Mouse (Mus musculus) intestine, embryonic 15.5 days (tissue): ENCODE results near the gene Pkd1. TPM values are rescaled to one million over a fixed set of nuclear protein-coding genes. Genes with fewer than 3 reads are reported as not detected.
A peak's percentile ranks its signal among the peaks of the same experiment; 100 is the strongest.

ENCODE experiments used
- ATAC-seq: fragments of 200-750 bp; cut with Nextera tagmentation; 2 replicates; pipeline ENCODE4 v1.8.0; 2017; ENCODE audit warnings: moderate TSS enrichment, moderate library complexity
- H3K27ac ChIP-seq: fragments of 300-500 bp; sonication (generic); 2 replicates; pipeline ENCODE4 v1.5.1; 2015; ENCODE audit warnings: mild to moderate bottlenecking, inconsistent platforms
- H3K27me3 ChIP-seq: fragments of 300-500 bp; sonication (generic); replicated peaks from 2 replicates; pipeline ENCODE4 v1.6.1; 2015; ENCODE audit warnings: inconsistent platforms
- H3K36me3 ChIP-seq: fragments of 300-500 bp; sonication (generic); 2 replicates; pipeline ENCODE4 v1.6.1; 2015; ENCODE audit warnings: inconsistent platforms
- H3K4me1 ChIP-seq: fragments of 300-500 bp; sonication (generic); replicated peaks from 2 replicates; pipeline ENCODE4 v1.6.1; 2015; ENCODE audit warnings: inconsistent platforms
- H3K4me2 ChIP-seq: fragments of 300-500 bp; sonication (generic); replicated peaks from 2 replicates; pipeline ENCODE4 v1.6.1; 2015; ENCODE audit warnings: mild to moderate bottlenecking, inconsistent platforms
- H3K4me3 ChIP-seq: fragments of 300-500 bp; sonication (generic); replicated peaks from 2 replicates; pipeline ENCODE4 v1.5.1; 2015; ENCODE audit warnings: inconsistent platforms
- H3K9ac ChIP-seq: fragments of 300-500 bp; sonication (generic); 2 replicates; pipeline ENCODE4 v1.6.1; 2015; ENCODE audit warnings: inconsistent platforms
- H3K9me3 ChIP-seq: fragments of 300-500 bp; sonication (generic); 2 replicates; pipeline ENCODE4 v1.6.1; 2016; ENCODE audit warnings: inconsistent platforms
- WGBS: fragments of 180-500 bp; shearing (Covaris S2); methylation state at CpG from one replicate; pipeline ENCODE4 v1.1.7; 2015; 5-methylcytosine and 5-hydroxymethylcytosine counted together
- polyA plus RNA-seq: library from polyadenylated mRNA; unstranded; fragments of >200 nt; fragmentation: Nextera tagmentation; extraction: Ambion mirVana; gene quantifications from 2 replicates; pipeline ENCODE4 v1.2.1, GENCODE M21; 2015

The Pkd1 gene
- polyA plus RNA-seq, 1 experiment from 2014 or later: 16.9 TPM

DNA sequence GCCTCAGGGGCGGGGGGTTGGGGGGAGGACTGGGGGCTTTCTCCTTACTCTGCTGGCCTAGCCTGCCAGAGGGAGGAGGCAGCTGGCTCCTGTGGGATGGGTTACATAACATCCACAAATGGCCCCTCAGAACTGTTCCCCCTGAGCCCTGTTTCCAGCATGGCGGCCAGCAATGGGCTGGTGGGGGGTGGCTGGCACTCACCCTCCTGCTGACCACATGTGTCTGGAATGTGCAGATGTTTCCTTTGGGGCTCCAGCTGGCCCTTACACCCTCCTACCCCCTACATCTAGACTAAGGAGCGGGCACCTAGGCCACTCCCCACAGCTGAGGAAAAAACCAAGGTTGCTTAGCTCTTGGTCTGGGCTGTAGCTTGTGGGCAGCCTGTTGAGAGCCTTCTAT is 9.5 kb downstream of the Pkd1 start:
- H3K4me2 ChIP-seq: peak overlapping the region; percentile 33; the same call in 1 of the 2 replicates
- ATAC-seq: peak; percentile 69

DNA sequence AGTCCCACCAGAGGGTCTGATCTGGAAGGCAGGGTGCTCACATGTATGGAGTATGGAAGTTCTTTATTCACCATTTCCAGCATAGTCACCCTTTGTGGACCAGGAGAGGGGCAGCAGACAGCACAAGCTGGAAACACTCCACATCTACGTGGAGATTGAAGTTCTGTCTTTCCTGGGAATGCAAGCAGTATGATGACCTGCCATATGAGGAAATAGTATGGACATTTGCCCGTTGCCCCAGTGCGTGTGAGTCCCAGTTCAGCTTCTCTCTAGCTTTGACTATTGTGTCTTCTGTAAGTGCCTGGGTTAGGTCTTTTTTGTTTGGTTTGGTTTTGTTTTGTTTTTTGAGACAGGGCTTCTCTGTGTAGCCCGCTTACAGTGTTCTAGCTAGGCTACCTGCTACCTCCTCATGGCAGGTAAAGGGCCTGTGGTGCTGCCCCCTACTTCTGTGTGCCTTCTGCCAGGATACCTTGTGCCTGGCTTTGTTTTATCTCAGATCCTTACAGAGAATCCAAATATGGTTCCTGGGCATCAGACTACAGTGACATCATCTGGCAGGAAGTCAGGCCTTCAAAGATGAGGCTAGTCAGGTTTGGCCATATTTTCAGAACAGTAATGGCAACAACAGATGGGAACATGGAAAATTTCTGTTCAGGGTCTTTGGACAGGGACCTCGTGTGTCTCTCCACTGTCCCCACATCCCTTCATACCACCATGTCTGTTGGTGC is 10.8 kb downstream of the Pkd1 start:
- no peak for ATAC-seq
- Histone ChIP-seq H3K4me3 (no peak overlapping the region), H3K4me2 (no peak overlapping the region), H3K27ac (no peak overlapping the region), H3K4me1 (peaks cover 27% of the 10 kb centered on the region), H3K27me3 (no peaks in the 10 kb centered on the region), H3K9ac (no peak overlapping the region), H3K36me3 (no peaks in the 10 kb centered on the region), H3K9me3 (no peaks in the 10 kb centered on the region)
- WGBS: 83% methylated on average over 5 of the region's 5 CpGs

More for the DNA sequence above, 9.5 kb downstream of the Pkd1 start:
- Histone ChIP-seq H3K4me1 (peaks cover 24% of the 10 kb centered on the region), H3K9ac (peak overlapping the region; percentile 12; the same call in 1 of the 2 replicates), H3K27me3 (no peaks in the 10 kb centered on the region), H3K27ac (peak overlapping the region; percentile 85), H3K4me3 (no peak overlapping the region), H3K36me3 (no peaks in the 10 kb centered on the region), H3K9me3 (no peaks in the 10 kb centered on the region)
- 61% methylated on average over 3 of the region's 3 CpGs for WGBS

DNA sequence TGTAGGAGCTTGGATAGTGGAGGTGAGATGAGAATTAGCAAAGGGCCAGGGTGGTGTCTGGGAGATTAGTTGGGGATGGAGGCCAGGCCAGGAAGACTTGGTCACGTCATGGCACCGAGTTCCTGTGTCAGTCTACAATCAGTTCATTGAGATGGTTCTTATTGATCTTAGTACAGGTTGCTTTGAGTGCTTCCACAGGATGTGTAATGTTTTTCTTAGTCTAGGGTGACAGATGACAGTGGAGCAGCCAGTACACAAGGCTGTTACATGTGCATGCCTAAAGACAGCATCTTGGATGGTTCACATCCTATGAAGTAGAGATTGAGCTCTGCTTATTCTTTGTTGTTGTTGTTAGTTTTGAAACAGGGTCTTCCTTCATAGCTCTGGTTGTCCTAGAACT is 12.0 kb downstream of the Pkd1 start:
- H3K4me3 ChIP-seq: no peak overlapping the region
- peaks cover 28% of the 10 kb centered on the region for H3K4me1 ChIP-seq
- no peak overlapping the region for H3K9ac ChIP-seq
- H3K36me3 ChIP-seq: peaks cover 3% of the 10 kb centered on the region; the same call in 1 of the 2 replicates
- 88% methylated on average over 2 of the region's 2 CpGs for WGBS
- no peak overlapping the region for H3K27ac ChIP-seq
- H3K9me3 ChIP-seq: no peaks in the 10 kb centered on the region
- ATAC-seq: no peak
- no peaks in the 10 kb centered on the region for H3K27me3 ChIP-seq
- H3K4me2 ChIP-seq: no peak overlapping the region

DNA sequence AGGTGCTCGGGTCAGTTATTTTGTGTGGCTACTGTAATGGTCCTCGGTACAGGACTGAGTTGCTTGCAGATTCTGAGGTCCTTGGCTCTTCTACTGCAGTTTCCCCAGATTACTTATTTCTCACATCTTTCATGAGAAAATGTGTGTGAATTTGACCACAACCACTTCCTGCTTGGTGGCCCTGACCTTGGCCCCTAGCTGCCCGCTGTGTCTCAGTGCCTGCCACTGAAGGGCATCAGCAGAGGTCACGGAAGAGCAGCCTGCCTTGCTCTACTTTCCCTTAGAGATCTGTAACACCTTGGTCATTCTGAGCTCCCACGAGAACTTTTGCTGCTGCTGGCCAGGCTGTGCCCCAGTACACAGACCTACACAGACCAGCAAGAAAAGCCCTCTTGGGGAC is 14.0 kb downstream of the Pkd1 start:
- Histone ChIP-seq H3K4me1 (peaks cover 24% of the 10 kb centered on the region), H3K4me2 (no peak overlapping the region), H3K36me3 (peaks cover 6% of the 10 kb centered on the region; the same call in 1 of the 2 replicates), H3K4me3 (no peak overlapping the region), H3K27ac (no peak overlapping the region), H3K9me3 (no peaks in the 10 kb centered on the region), H3K27me3 (no peaks in the 10 kb centered on the region), H3K9ac (no peak overlapping the region)
- WGBS: 78% methylated on average over 5 of the region's 5 CpGs
- no peak for ATAC-seq

DNA sequence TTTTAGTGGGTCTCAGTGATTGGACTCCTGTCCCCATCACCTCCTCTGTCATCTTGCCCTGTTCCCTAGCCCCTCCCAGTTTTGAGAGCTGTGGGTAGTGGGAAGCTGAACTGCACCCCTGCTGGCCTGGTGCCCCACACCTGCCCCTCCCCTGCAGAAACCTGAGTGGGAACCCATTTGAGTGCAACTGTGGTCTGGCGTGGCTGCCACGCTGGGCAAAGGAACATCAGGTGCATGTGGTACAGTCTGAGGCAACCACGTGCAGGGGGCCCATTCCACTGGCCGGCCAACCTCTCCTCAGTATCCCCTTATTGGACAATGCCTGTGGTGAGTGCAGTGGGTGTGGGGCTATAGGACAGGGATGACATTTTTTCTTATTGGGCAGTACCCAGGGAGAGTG is 14.8 kb downstream of the Pkd1 start:
- WGBS: 92% methylated on average over 4 of the region's 4 CpGs
- H3K9ac ChIP-seq: no peak overlapping the region
- no peak overlapping the region for H3K27ac ChIP-seq
- H3K27me3 ChIP-seq: no peaks in the 10 kb centered on the region
- no peak for ATAC-seq
- no peak overlapping the region for H3K4me3 ChIP-seq
- peaks cover 13% of the 10 kb centered on the region; the same call in 1 of the 2 replicates for H3K36me3 ChIP-seq
- H3K9me3 ChIP-seq: no peaks in the 10 kb centered on the region
- no peak overlapping the region for H3K4me2 ChIP-seq
- peaks cover 16% of the 10 kb centered on the region for H3K4me1 ChIP-seq

DNA sequence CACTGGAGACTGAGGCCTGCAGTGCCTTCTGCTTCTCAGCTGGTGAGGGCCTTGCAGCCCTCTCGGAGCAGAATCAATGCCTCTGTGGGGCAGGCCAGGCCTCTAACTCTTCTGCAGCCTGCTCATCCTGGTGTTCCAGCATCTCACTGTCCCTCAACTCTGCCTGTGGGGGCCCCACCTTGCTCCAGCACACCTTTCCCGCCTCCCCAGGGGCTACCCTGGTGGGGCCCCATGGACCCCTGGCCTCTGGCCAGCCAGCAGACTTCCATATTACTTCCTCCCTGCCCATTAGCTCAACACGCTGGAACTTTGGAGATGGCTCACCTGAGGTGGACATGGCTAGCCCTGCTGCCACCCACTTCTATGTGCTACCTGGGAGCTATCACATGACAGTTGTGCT is 15.5 kb downstream of the Pkd1 start:
- peaks cover 14% of the 10 kb centered on the region for H3K4me1 ChIP-seq
- H3K36me3 ChIP-seq: peaks cover 19% of the 10 kb centered on the region; the same call in 1 of the 2 replicates
- no peaks in the 10 kb centered on the region for H3K9me3 ChIP-seq
- no peak overlapping the region for H3K9ac ChIP-seq
- no peaks in the 10 kb centered on the region for H3K27me3 ChIP-seq
- H3K27ac ChIP-seq: no peak overlapping the region
- ATAC-seq: no peak
- 85% methylated on average over 3 of the region's 3 CpGs for WGBS
- H3K4me2 ChIP-seq: no peak overlapping the region
- H3K4me3 ChIP-seq: no peak overlapping the region

DNA sequence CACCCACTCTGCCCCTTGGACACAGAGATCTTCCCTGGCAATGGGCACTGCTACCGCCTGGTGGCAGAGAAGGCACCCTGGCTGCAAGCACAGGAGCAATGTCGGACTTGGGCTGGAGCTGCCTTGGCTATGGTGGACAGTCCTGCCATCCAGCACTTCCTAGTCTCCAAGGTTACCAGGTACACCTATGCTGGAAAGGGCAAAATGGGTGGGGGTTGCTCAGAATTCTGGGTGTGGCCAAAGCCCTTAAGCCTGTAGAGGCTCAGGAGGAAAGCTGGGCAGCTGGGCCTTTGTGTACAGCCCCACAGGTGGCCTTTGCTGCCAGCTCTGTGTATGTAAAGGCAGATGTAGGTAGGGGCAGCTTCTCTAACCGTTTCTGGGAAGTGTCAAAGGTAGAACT is 16.2 kb downstream of the Pkd1 start:
- H3K4me3 ChIP-seq: no peak overlapping the region
- no peak overlapping the region for H3K4me2 ChIP-seq
- no peaks in the 10 kb centered on the region for H3K27me3 ChIP-seq
- 0 out of 2 replicates have a peak, but pooled peaks have one; percentile 31 for ATAC-seq
- WGBS: 79% methylated on average over 3 of the region's 3 CpGs
- peaks cover 22% of the 10 kb centered on the region; the same call in 1 of the 2 replicates for H3K36me3 ChIP-seq
- no peak overlapping the region for H3K27ac ChIP-seq
- no peak overlapping the region for H3K9ac ChIP-seq
- peaks cover 14% of the 10 kb centered on the region for H3K4me1 ChIP-seq
- no peaks in the 10 kb centered on the region for H3K9me3 ChIP-seq

DNA sequence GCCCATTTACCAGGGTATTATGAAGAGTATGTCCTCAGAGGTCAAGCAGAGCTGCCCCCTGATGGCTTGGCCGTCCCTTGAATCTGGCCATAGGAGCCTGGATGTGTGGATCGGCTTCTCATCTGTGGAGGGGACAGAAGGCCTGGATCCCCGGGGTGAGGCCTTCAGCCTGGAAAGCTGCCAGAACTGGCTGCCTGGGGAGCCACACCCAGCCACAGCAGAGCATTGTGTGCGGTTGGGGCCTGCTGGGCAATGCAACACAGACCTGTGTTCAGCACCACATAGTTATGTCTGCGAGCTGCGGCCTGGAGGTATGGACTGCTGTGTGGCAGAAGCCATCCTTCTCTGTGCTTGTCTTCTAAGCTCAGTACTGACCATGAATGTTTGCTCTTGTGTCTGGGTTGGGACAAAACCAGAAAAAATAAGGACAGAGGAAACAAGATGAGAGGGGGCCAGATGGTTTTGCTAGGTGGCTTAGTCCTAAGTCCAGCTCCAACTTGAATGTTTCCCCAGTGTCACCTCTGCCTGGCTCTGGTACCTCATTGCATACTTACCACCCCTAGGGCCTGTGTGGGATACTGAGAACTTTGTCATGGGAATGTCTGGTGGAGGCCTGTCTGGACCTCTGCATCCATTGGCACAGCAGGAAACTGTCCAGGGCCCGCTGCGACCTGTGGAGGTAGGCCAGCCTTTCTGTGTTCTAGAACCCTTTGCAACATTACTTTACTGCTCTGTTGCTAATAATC is 17.6 kb downstream of the Pkd1 start:
- H3K27me3 ChIP-seq: no peaks in the 10 kb centered on the region
- no peak overlapping the region for H3K4me2 ChIP-seq
- H3K4me1 ChIP-seq: peaks cover 14% of the 10 kb centered on the region
- H3K36me3 ChIP-seq: peaks cover 23% of the 10 kb centered on the region; the same call in 1 of the 2 replicates
- ATAC-seq: peak; percentile 85
- WGBS: 60% methylated on average over 8 of the region's 8 CpGs
- no peak overlapping the region for H3K4me3 ChIP-seq
- H3K9ac ChIP-seq: 0 out of 2 replicates have a peak overlapping the region, but pooled peaks have one; percentile 10
- H3K27ac ChIP-seq: peak overlapping the region; percentile 51
- H3K9me3 ChIP-seq: no peaks in the 10 kb centered on the region

DNA sequence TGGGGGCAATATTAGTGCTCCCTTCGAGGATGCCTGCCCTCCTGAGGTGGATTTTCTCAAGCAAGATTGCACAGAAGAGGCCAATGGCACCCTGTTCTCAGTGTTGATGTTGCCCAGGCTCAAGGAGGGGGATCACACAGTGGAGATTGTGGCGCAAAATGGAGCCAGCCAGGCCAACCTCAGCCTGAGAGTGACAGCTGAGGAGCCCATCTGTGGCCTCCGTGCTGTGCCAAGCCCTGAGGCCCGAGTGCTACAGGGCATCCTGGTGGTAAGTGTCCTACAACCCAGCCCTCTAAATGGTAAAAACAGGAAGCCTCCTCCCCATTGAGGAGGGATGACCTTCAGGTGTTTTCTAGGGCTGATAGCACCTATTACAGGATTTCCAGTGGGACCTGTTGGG is 20.2 kb downstream of the Pkd1 start:
- WGBS: 90% methylated on average over 4 of the region's 4 CpGs
- Histone ChIP-seq H3K4me1 (peaks cover 14% of the 10 kb centered on the region), H3K9me3 (no peaks in the 10 kb centered on the region), H3K27me3 (no peaks in the 10 kb centered on the region), H3K4me3 (no peak overlapping the region), H3K36me3 (peaks cover 34% of the 10 kb centered on the region), H3K27ac (no peak overlapping the region), H3K4me2 (no peak overlapping the region), H3K9ac (no peak overlapping the region)
- ATAC-seq: no peak

DNA sequence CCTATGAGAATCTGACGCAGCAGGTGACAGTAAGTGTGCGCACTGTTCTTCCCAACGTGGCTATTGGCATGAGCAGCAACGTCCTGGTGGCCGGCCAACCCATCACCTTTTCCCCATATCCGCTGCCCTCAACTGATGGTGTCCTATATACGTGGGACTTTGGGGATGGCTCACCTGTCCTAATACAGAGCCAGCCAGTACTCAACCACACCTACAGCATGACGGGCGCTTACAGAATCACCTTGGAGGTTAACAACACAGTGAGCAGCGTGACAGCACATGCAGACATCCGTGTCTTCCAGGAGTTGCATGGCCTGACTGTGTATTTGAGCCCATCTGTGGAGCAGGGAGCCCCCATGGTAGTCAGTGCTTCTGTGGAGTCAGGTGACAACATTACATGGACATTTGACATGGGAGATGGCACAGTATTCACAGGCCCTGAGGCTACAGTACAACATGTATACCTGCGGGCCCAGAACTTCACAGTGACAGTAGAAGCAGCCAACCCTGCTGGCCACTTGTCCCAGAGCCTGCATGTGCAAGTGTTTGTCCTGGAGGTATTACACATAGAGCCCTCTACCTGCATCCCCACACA is 23.1 kb downstream of the Pkd1 start:
- Histone ChIP-seq H3K4me1 (no peaks in the 10 kb centered on the region), H3K27ac (no peak overlapping the region), H3K36me3 (peaks cover 33% of the 10 kb centered on the region), H3K9ac (no peak overlapping the region), H3K9me3 (no peaks in the 10 kb centered on the region), H3K4me3 (no peak overlapping the region), H3K4me2 (no peak overlapping the region), H3K27me3 (no peaks in the 10 kb centered on the region)
- 93% methylated on average over 12 of the region's 12 CpGs for WGBS
- no peak for ATAC-seq

DNA sequence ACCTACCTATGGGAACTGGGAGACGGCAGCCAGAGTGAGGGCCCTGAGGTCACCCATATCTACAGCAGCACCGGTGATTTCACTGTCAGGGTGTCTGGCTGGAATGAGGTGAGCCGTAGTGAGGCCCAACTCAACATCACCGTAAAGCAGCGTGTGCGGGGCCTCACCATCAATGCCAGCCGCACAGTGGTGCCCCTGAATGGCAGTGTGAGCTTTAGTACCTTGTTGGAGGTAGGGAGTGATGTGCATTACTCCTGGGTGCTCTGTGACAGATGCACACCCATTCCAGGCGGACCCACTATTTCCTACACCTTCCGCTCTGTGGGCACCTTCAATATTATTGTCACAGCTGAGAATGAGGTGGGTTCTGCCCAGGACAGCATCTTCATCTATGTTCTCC is 24.2 kb downstream of the Pkd1 start:
- no peak overlapping the region for H3K9ac ChIP-seq
- peaks cover 38% of the 10 kb centered on the region for H3K36me3 ChIP-seq
- no peaks in the 10 kb centered on the region for H3K4me1 ChIP-seq
- H3K9me3 ChIP-seq: no peaks in the 10 kb centered on the region
- no peak overlapping the region for H3K4me3 ChIP-seq
- no peak for ATAC-seq
- H3K27ac ChIP-seq: no peak overlapping the region
- WGBS: 91% methylated on average over 9 of the region's 9 CpGs
- no peak overlapping the region for H3K4me2 ChIP-seq
- no peaks in the 10 kb centered on the region for H3K27me3 ChIP-seq

DNA sequence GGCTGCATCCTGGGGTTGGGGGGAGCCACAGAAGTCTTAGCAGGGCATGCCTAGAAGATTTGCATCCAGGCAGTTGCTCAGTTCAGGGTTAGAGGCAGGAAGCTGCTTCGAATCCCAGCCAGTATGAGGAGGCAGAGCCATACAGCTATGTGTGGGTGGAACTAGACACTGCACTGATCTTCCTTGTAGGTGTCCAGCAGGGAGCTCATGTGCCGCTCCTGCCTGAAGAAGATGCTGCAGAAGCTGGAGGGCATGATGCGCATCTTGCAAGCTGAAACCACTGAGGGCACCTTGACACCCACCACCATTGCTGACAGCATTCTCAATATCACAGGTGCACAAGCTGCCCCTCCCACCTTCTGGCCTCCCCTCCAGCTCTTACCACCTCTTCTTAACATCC is 29.9 kb downstream of the Pkd1 start:
- Histone ChIP-seq H3K27ac (no peak overlapping the region), H3K4me3 (no peak overlapping the region), H3K4me2 (no peak overlapping the region), H3K9me3 (no peaks in the 10 kb centered on the region), H3K4me1 (no peaks in the 10 kb centered on the region), H3K27me3 (no peaks in the 10 kb centered on the region), H3K36me3 (peaks cover 46% of the 10 kb centered on the region), H3K9ac (no peak overlapping the region)
- no peak for ATAC-seq
- WGBS: 97% methylated on average over 3 of the region's 3 CpGs
